Mouse (Mus musculus) limb, embryonic 15.5 days (tissue): ENCODE measurements around the gene Notch2. TPM values are rescaled to one million over a fixed set of nuclear protein-coding genes. Genes with fewer than 3 reads are reported as not detected.

ENCODE experiments used
- ATAC-seq: fragments of 200-750 bp; cut with Nextera tagmentation; 2 replicates; pipeline ENCODE4 v1.8.0; 2017; ENCODE audit warnings: low read depth, moderate TSS enrichment; ENCODE audit not compliant: insufficient number of reproducible peaks, low FRiP score, low TSS enrichment
- H3K27ac ChIP-seq: fragments of 300-500 bp; sonication (generic); 2 replicates; pipeline ENCODE4 v1.5.1; 2015; ENCODE audit warnings: moderate library complexity, mild to moderate bottlenecking, inconsistent platforms
- H3K27me3 ChIP-seq: fragments of 300-500 bp; sonication (generic); 2 replicates; pipeline ENCODE4 v1.6.1; 2015; ENCODE audit warnings: inconsistent platforms
- H3K36me3 ChIP-seq: fragments of 300-500 bp; sonication (generic); 2 replicates; pipeline ENCODE4 v1.6.1; 2015; ENCODE audit warnings: inconsistent platforms
- H3K4me1 ChIP-seq: fragments of 300-500 bp; sonication (generic); 2 replicates; pipeline ENCODE4 v1.6.1; 2015; ENCODE audit warnings: inconsistent platforms
- H3K4me2 ChIP-seq: fragments of 300-500 bp; sonication (generic); 2 replicates; pipeline ENCODE4 v1.6.1; 2015; ENCODE audit warnings: mild to moderate bottlenecking, inconsistent platforms
- H3K4me3 ChIP-seq: fragments of 300-500 bp; sonication (generic); 2 replicates; pipeline ENCODE4 v1.5.1; 2015; ENCODE audit warnings: mild to moderate bottlenecking, inconsistent platforms
- H3K9ac ChIP-seq: fragments of 300-500 bp; sonication (generic); 2 replicates; pipeline ENCODE4 v1.6.1; 2015; ENCODE audit warnings: inconsistent platforms
- H3K9me3 ChIP-seq: fragments of 300-500 bp; sonication (generic); 2 replicates; pipeline ENCODE4 v1.6.1; 2016; ENCODE audit warnings: inconsistent platforms
- WGBS: fragments of 180-500 bp; shearing (Covaris S2); methylation state at CpG from one replicate; pipeline ENCODE4 v1.1.7; 2015; 5-methylcytosine and 5-hydroxymethylcytosine counted together
- polyA plus RNA-seq: library from polyadenylated mRNA; unstranded; fragments of >200 nt; fragmentation: Nextera tagmentation; extraction: Ambion mirVana; gene quantifications from 2 replicates; pipeline ENCODE4 v1.2.1, GENCODE M21; 2015

Notch2 gene
- polyA plus RNA-seq, 1 experiment from 2014 or later, result 40.8 TPM

- no peak overlapping the region; the same call in 1 of the 2 replicates for H3K27ac ChIP-seq
- H3K36me3 ChIP-seq, result no peaks in the 10 kb centered on the region
- no peak overlapping the region for H3K4me3 ChIP-seq
- H3K4me1 ChIP-seq, result peaks cover 86% of the 10 kb centered on the region
- no peak overlapping the region for H3K9ac ChIP-seq
- no peak for ATAC-seq
- H3K9me3 ChIP-seq, result no peaks in the 10 kb centered on the region
- no peak overlapping the region for H3K4me2 ChIP-seq
- 45% methylated on average over 15 of the region's 15 CpGs for WGBS
- no peaks in the 10 kb centered on the region for H3K27me3 ChIP-seq
These were observed 21.6 kb downstream of the Notch2 start for GRCm38 (mm10) chr3:98034622-98035593.

GRCm38 (mm10) chr3:98036161-98036560, 22.8 kb downstream of the Notch2 start:
- H3K4me2 ChIP-seq, result no peak overlapping the region
- no peak overlapping the region; the same call in 1 of the 2 replicates for H3K27ac ChIP-seq
- H3K27me3 ChIP-seq, result no peaks in the 10 kb centered on the region
- H3K4me3 ChIP-seq, result no peak overlapping the region
- peaks cover 83% of the 10 kb centered on the region for H3K4me1 ChIP-seq
- no peaks in the 10 kb centered on the region for H3K9me3 ChIP-seq
- H3K9ac ChIP-seq, result no peak overlapping the region
- 55% methylated on average over 6 of the region's 6 CpGs for WGBS
- no peaks in the 10 kb centered on the region for H3K36me3 ChIP-seq
- ATAC-seq, result no peak

GRCm38 (mm10) chr3:98037151-98037550, 23.8 kb downstream of the Notch2 start:
- H3K9ac ChIP-seq, result no peak overlapping the region
- H3K36me3 ChIP-seq, result no peaks in the 10 kb centered on the region
- no peaks in the 10 kb centered on the region for H3K27me3 ChIP-seq
- ATAC-seq, result no peak
- H3K9me3 ChIP-seq, result no peaks in the 10 kb centered on the region
- WGBS, result 38% methylated on average over 7 of the region's 7 CpGs
- no peak overlapping the region for H3K4me3 ChIP-seq
- peaks cover 84% of the 10 kb centered on the region for H3K4me1 ChIP-seq
- H3K4me2 ChIP-seq, result no peak overlapping the region
- peak overlapping the region; percentile 79 for H3K27ac ChIP-seq

GRCm38 (mm10) chr3:98038658-98039057, 25.3 kb downstream of the Notch2 start:
- H3K4me3 ChIP-seq, result no peak overlapping the region
- no peaks in the 10 kb centered on the region for H3K36me3 ChIP-seq
- no peaks in the 10 kb centered on the region for H3K27me3 ChIP-seq
- no peak overlapping the region for H3K9ac ChIP-seq
- H3K4me1 ChIP-seq, result peaks cover 90% of the 10 kb centered on the region
- peak overlapping the region; percentile 79 for H3K27ac ChIP-seq
- 0 out of 2 replicates have a peak, but pooled peaks have one; percentile 30 for ATAC-seq
- no peaks in the 10 kb centered on the region for H3K9me3 ChIP-seq
- WGBS, result 32% methylated on average over 8 of the region's 8 CpGs
- H3K4me2 ChIP-seq, result no peak overlapping the region

GRCm38 (mm10) chr3:98039223-98039622, 25.9 kb downstream of the Notch2 start:
- peaks cover 89% of the 10 kb centered on the region for H3K4me1 ChIP-seq
- no peaks in the 10 kb centered on the region for H3K36me3 ChIP-seq
- WGBS, result 42% methylated on average over 4 of the region's 5 CpGs
- no peaks in the 10 kb centered on the region for H3K27me3 ChIP-seq
- no peaks in the 10 kb centered on the region for H3K9me3 ChIP-seq
- no peak overlapping the region for H3K4me2 ChIP-seq
- peak overlapping the region; percentile 79; the same call in 1 of the 2 replicates for H3K27ac ChIP-seq
- H3K4me3 ChIP-seq, result no peak overlapping the region
- no peak overlapping the region for H3K9ac ChIP-seq
- ATAC-seq, result no peak

GRCm38 (mm10) chr3:98039666-98040456, 26.5 kb downstream of the Notch2 start:
- Histone ChIP-seq H3K4me3 (no peak overlapping the region), H3K9ac (no peak overlapping the region), H3K27ac (peak overlapping the region; percentile 47), H3K4me2 (no peak overlapping the region), H3K4me1 (peaks cover 84% of the 10 kb centered on the region), H3K9me3 (no peaks in the 10 kb centered on the region), H3K27me3 (no peaks in the 10 kb centered on the region), H3K36me3 (no peaks in the 10 kb centered on the region)
- ATAC-seq, result no peak
- 68% methylated on average over 16 of the region's 16 CpGs for WGBS

- H3K4me3 ChIP-seq, result no peak overlapping the region
- no peaks in the 10 kb centered on the region for H3K27me3 ChIP-seq
- 0 out of 2 replicates have a peak overlapping the region, but pooled peaks have one; percentile 11 for H3K27ac ChIP-seq
- H3K36me3 ChIP-seq, result no peaks in the 10 kb centered on the region
- ATAC-seq, result no peak
- H3K4me1 ChIP-seq, result peaks cover 82% of the 10 kb centered on the region
- no peak overlapping the region for H3K4me2 ChIP-seq
- H3K9me3 ChIP-seq, result no peaks in the 10 kb centered on the region
- no peak overlapping the region for H3K9ac ChIP-seq
- 89% methylated on average over 6 of the region's 6 CpGs for WGBS
These were observed 27.5 kb downstream of the Notch2 start for GRCm38 (mm10) chr3:98040836-98041235.

GRCm38 (mm10) chr3:98042301-98042700, 29.0 kb downstream of the Notch2 start:
- WGBS, result 44% methylated on average over 6 of the region's 6 CpGs
- Histone ChIP-seq H3K27me3 (no peaks in the 10 kb centered on the region), H3K9ac (no peak overlapping the region), H3K9me3 (no peaks in the 10 kb centered on the region), H3K36me3 (no peaks in the 10 kb centered on the region), H3K27ac (peak overlapping the region; percentile 77), H3K4me1 (peaks cover 83% of the 10 kb centered on the region), H3K4me3 (no peak overlapping the region), H3K4me2 (peak overlapping the region; percentile 33; the same call in 1 of the 2 replicates)
- ATAC-seq, result no peak

GRCm38 (mm10) chr3:98042955-98043456, 29.7 kb downstream of the Notch2 start:
- Histone ChIP-seq H3K36me3 (no peaks in the 10 kb centered on the region), H3K4me3 (no peak overlapping the region), H3K9me3 (no peaks in the 10 kb centered on the region), H3K27me3 (no peaks in the 10 kb centered on the region), H3K9ac (no peak overlapping the region), H3K4me2 (peak overlapping the region; percentile 33), H3K27ac (peak overlapping the region; percentile 77), H3K4me1 (peaks cover 77% of the 10 kb centered on the region)
- ATAC-seq, result no peak
- WGBS, result 12% methylated on average over 9 of the region's 9 CpGs

GRCm38 (mm10) chr3:98043669-98044068, 30.3 kb downstream of the Notch2 start:
- H3K4me1 ChIP-seq, result peaks cover 71% of the 10 kb centered on the region
- no peaks in the 10 kb centered on the region for H3K27me3 ChIP-seq
- H3K4me2 ChIP-seq, result no peak overlapping the region
- 48% methylated on average over 4 of the region's 4 CpGs for WGBS
- peak overlapping the region; percentile 77 for H3K27ac ChIP-seq
- H3K9me3 ChIP-seq, result no peaks in the 10 kb centered on the region
- no peak for ATAC-seq
- no peaks in the 10 kb centered on the region for H3K36me3 ChIP-seq
- H3K4me3 ChIP-seq, result no peak overlapping the region
- H3K9ac ChIP-seq, result no peak overlapping the region

GRCm38 (mm10) chr3:98044768-98045368, 31.5 kb downstream of the Notch2 start:
- peaks cover 59% of the 10 kb centered on the region for H3K4me1 ChIP-seq
- H3K36me3 ChIP-seq, result peaks cover 2% of the 10 kb centered on the region; the same call in 1 of the 2 replicates
- H3K4me3 ChIP-seq, result no peak overlapping the region
- ATAC-seq, result no peak
- no peaks in the 10 kb centered on the region for H3K9me3 ChIP-seq
- no peaks in the 10 kb centered on the region for H3K27me3 ChIP-seq
- H3K9ac ChIP-seq, result no peak overlapping the region
- H3K27ac ChIP-seq, result peak overlapping the region; percentile 27; the same call in 1 of the 2 replicates
- no peak overlapping the region for H3K4me2 ChIP-seq
- 74% methylated on average over 4 of the region's 4 CpGs for WGBS
